Mouse (Mus musculus): ENCODE measurements around the gene Cd151. TPM values are rescaled to one million over a fixed set of nuclear protein-coding genes. Genes with fewer than 3 reads are reported as not detected.

Gene Cd151
- polyA plus RNA-seq, 1 experiment from 2014 or later: 44.3 TPM

GRCm38 (mm10) chr7:141477578-141478269 is 10.5 kb downstream of the Cd151 start:
- peaks cover 32% of the 10 kb centered on the region for H3K4me1 ChIP-seq (ENCODE audit: control insufficient read depth, insufficient read depth, low read length)

GRCm38 (mm10) chr7:141478270-141478748 is 11.1 kb downstream of the Cd151 start:
- WGBS: 86% methylated on average over 5 of the region's 5 CpGs
- no peak for DNase-seq (ENCODE audit: low spot score)
- Histone ChIP-seq H3K4me3 (ENCODE audit: low read depth, low read length) (no peak overlapping the region), H3K9ac (ENCODE audit: low read length) (no peak overlapping the region), H3K4me1 (ENCODE audit: control insufficient read depth, insufficient read depth, low read length) (peaks cover 32% of the 10 kb centered on the region), H3K9me3 (ENCODE audit: control insufficient read depth, low read length) (no peaks in the 10 kb centered on the region), H3K27me3 (ENCODE audit: control insufficient read depth, insufficient read depth, low read length) (peaks cover 15% of the 10 kb centered on the region), H3K4me2 (ENCODE audit: low read depth) (no peak overlapping the region), H3K36me3 (ENCODE audit: control insufficient read depth, insufficient read depth, low read length) (no peaks in the 10 kb centered on the region), H3K27ac (ENCODE audit: low read depth, low read length) (no peak overlapping the region)
- ATAC-seq (ENCODE audit: insufficient read depth, low FRiP score, low TSS enrichment): no peak

More at GRCm38 (mm10) chr7:141477578-141478269, 10.5 kb downstream of the Cd151 start:
- Histone ChIP-seq H3K4me3 (ENCODE audit: low read depth, low read length) (no peak overlapping the region), H3K9ac (ENCODE audit: low read length) (no peak overlapping the region), H3K4me2 (ENCODE audit: low read depth) (no peak overlapping the region), H3K36me3 (ENCODE audit: control insufficient read depth, insufficient read depth, low read length) (0 out of 2 replicates have a peak, but pooled peaks cover 2% of the 10 kb centered on the region), H3K27ac (ENCODE audit: low read depth, low read length) (no peak overlapping the region), H3K9me3 (ENCODE audit: control insufficient read depth, low read length) (no peaks in the 10 kb centered on the region), H3K27me3 (ENCODE audit: control insufficient read depth, insufficient read depth, low read length) (peaks cover 15% of the 10 kb centered on the region)
- WGBS: 64% methylated on average over 4 of the region's 4 CpGs
- ATAC-seq (ENCODE audit: insufficient read depth, low FRiP score, low TSS enrichment) (no peak), DNase-seq (ENCODE audit: low spot score) (no peak)

GRCm38 (mm10) chr7:141480842-141481497 is 13.8 kb downstream of the Cd151 start:
- ATAC-seq (ENCODE audit: insufficient read depth, low FRiP score, low TSS enrichment) (peak; percentile 36; the same call in 1 of the 2 replicates), DNase-seq (ENCODE audit: low spot score) (peak; percentile 72)
- Histone ChIP-seq H3K27ac (ENCODE audit: low read depth, low read length) (no peak overlapping the region), H3K9me3 (ENCODE audit: control insufficient read depth, low read length) (no peaks in the 10 kb centered on the region), H3K4me3 (ENCODE audit: low read depth, low read length) (peak overlapping the region; percentile 57; the same call in 1 of the 2 replicates), H3K9ac (ENCODE audit: low read length) (no peak overlapping the region), H3K36me3 (ENCODE audit: control insufficient read depth, insufficient read depth, low read length) (no peaks in the 10 kb centered on the region), H3K27me3 (ENCODE audit: control insufficient read depth, insufficient read depth, low read length) (peaks cover 14% of the 10 kb centered on the region), H3K4me1 (ENCODE audit: control insufficient read depth, insufficient read depth, low read length) (peaks cover 16% of the 10 kb centered on the region), H3K4me2 (ENCODE audit: low read depth) (peak overlapping the region; percentile 97)
- 10% methylated on average over 10 of the region's 10 CpGs for WGBS

GRCm38 (mm10) chr7:141481498-141482401 is 14.6 kb downstream of the Cd151 start:
- peaks cover 13% of the 10 kb centered on the region for H3K4me1 ChIP-seq (ENCODE audit: control insufficient read depth, insufficient read depth, low read length)
- peak; percentile 56 for ATAC-seq (ENCODE audit: insufficient read depth, low FRiP score, low TSS enrichment)
- peak overlapping the region; percentile 97 for H3K4me2 ChIP-seq (ENCODE audit: low read depth)
- DNase-seq (ENCODE audit: low spot score): peak; percentile 72
- WGBS: 1% methylated on average over 68 of the region's 81 CpGs
- H3K4me3 ChIP-seq (ENCODE audit: low read depth, low read length): peak overlapping the region; percentile 57
- no peak overlapping the region; the same call in 1 of the 2 replicates for H3K27ac ChIP-seq (ENCODE audit: low read depth, low read length)
- no peaks in the 10 kb centered on the region for H3K36me3 ChIP-seq (ENCODE audit: control insufficient read depth, insufficient read depth, low read length)
- H3K9me3 ChIP-seq (ENCODE audit: control insufficient read depth, low read length): no peaks in the 10 kb centered on the region
- H3K9ac ChIP-seq (ENCODE audit: low read length): peak overlapping the region; percentile 60
- H3K27me3 ChIP-seq (ENCODE audit: control insufficient read depth, insufficient read depth, low read length): peaks cover 11% of the 10 kb centered on the region

- H3K9ac ChIP-seq (ENCODE audit: low read length): peak overlapping the region; percentile 60
- H3K9me3 ChIP-seq (ENCODE audit: control insufficient read depth, low read length): no peaks in the 10 kb centered on the region
- H3K4me2 ChIP-seq (ENCODE audit: low read depth): peak overlapping the region; percentile 97
- no peak for DNase-seq (ENCODE audit: low spot score)
- H3K27me3 ChIP-seq (ENCODE audit: control insufficient read depth, insufficient read depth, low read length): peaks cover 6% of the 10 kb centered on the region
- peak overlapping the region; percentile 57 for H3K4me3 ChIP-seq (ENCODE audit: low read depth, low read length)
- H3K36me3 ChIP-seq (ENCODE audit: control insufficient read depth, insufficient read depth, low read length): no peaks in the 10 kb centered on the region
- H3K4me1 ChIP-seq (ENCODE audit: control insufficient read depth, insufficient read depth, low read length): peaks cover 13% of the 10 kb centered on the region
- 5% methylated on average over 11 of the region's 11 CpGs for WGBS
- no peak for ATAC-seq (ENCODE audit: insufficient read depth, low FRiP score, low TSS enrichment)
- no peak overlapping the region for H3K27ac ChIP-seq (ENCODE audit: low read depth, low read length)
Observed at GRCm38 (mm10) chr7:141482531-141483024, 15.4 kb downstream of the Cd151 start.

- 83% methylated on average over 6 of the region's 6 CpGs for WGBS
- Histone ChIP-seq H3K4me2 (ENCODE audit: low read depth) (no peak overlapping the region), H3K27ac (ENCODE audit: low read depth, low read length) (no peak overlapping the region), H3K4me1 (ENCODE audit: control insufficient read depth, insufficient read depth, low read length) (peaks cover 13% of the 10 kb centered on the region), H3K9me3 (ENCODE audit: control insufficient read depth, low read length) (no peaks in the 10 kb centered on the region), H3K9ac (ENCODE audit: low read length) (no peak overlapping the region), H3K36me3 (ENCODE audit: control insufficient read depth, insufficient read depth, low read length) (no peaks in the 10 kb centered on the region), H3K27me3 (ENCODE audit: control insufficient read depth, insufficient read depth, low read length) (peaks cover 6% of the 10 kb centered on the region), H3K4me3 (ENCODE audit: low read depth, low read length) (no peak overlapping the region; the same call in 1 of the 2 replicates)
- ATAC-seq (ENCODE audit: insufficient read depth, low FRiP score, low TSS enrichment) (no peak), DNase-seq (ENCODE audit: low spot score) (no peak)
Observed at GRCm38 (mm10) chr7:141483114-141483653, 16.0 kb downstream of the Cd151 start.

- H3K4me1 ChIP-seq (ENCODE audit: control insufficient read depth, insufficient read depth, low read length): peaks cover 13% of the 10 kb centered on the region
- no peak overlapping the region for H3K9ac ChIP-seq (ENCODE audit: low read length)
- ATAC-seq (ENCODE audit: insufficient read depth, low FRiP score, low TSS enrichment): no peak
- H3K4me2 ChIP-seq (ENCODE audit: low read depth): no peak overlapping the region
- H3K9me3 ChIP-seq (ENCODE audit: control insufficient read depth, low read length): no peaks in the 10 kb centered on the region
- WGBS: 68% methylated on average over 5 of the region's 5 CpGs
- no peak for DNase-seq (ENCODE audit: low spot score)
- peaks cover 6% of the 10 kb centered on the region for H3K27me3 ChIP-seq (ENCODE audit: control insufficient read depth, insufficient read depth, low read length)
- H3K4me3 ChIP-seq (ENCODE audit: low read depth, low read length): no peak overlapping the region
- no peaks in the 10 kb centered on the region for H3K36me3 ChIP-seq (ENCODE audit: control insufficient read depth, insufficient read depth, low read length)
- H3K27ac ChIP-seq (ENCODE audit: low read depth, low read length): no peak overlapping the region
Observed at GRCm38 (mm10) chr7:141484186-141485120, 17.3 kb downstream of the Cd151 start.
